Mouse (Mus musculus): ENCODE results near the gene Mical2. TPM values are rescaled to one million over a fixed set of nuclear protein-coding genes. Genes with fewer than 3 reads are reported as not detected.

Gene Mical2
- total and polyA plus RNA-seq, 3 experiments, result not detected

- Histone ChIP-seq H3K9ac (ENCODE audit: insufficient read depth, low read depth) (no peak overlapping the region), H3K4me1 (ENCODE audit: control insufficient read depth in 1 of 2, insufficient read depth in 2 of 2) (no peaks in the 10 kb centered on the region), H3K27ac (ENCODE audit: insufficient read depth, low read depth) (no peak overlapping the region), H3K4me3 (replicated peaks in 1 of 3; ENCODE audit: low read depth in 2 of 3, low read length in 2 of 3, poor library complexity in 1 of 3) (no peak overlapping the region), H3K36me3 (replicated peaks in 1 of 2; ENCODE audit: control insufficient read depth in 1 of 2, insufficient read depth in 1 of 2, low read length in 1 of 2) (no peaks in the 10 kb centered on the region), H3K27me3 (replicated peaks) (peaks cover 16% of the 10 kb centered on the region), H3K9me3 (replicated peaks; ENCODE audit: low read length) (no peaks in the 10 kb centered on the region), H3K4me2 (ENCODE audit: insufficient read depth, low read depth, poor library complexity, severe bottlenecking) (no peak overlapping the region), H3K79me2 (replicated peaks; ENCODE audit: control insufficient read depth, extremely low read depth, insufficient read depth, poor library complexity, severe bottlenecking) (no peaks in the 10 kb centered on the region)
- in situ Hi-C loops (cut with MboI; ENCODE audit: low pct_ligation_motif_present, low pct_unique_long_range_greater_than_20kb, low sequenced_read_pairs) (loop anchor here (10.0 kb wide), 1 partner anchor 290 kb away; no protein-coding TSS in a partner anchor), dilution Hi-C loops (cut with MboI; ENCODE audit: extremely low pct_ligation_motif_present, extremely low pct_unique_long_range_greater_than_20kb, low sequenced_read_pairs) (no loop called here)
- no peak for DNase-seq (ENCODE audit: extremely low read depth)
- TF ChIP-seq MAX (IDR thresholded peaks at IDR 0.05; ENCODE audit: low read length) (no peak), EP300 (IDR thresholded peaks at IDR 0.05; ENCODE audit: low read length) (no peak), JUN (IDR thresholded peaks at IDR 0.05; ENCODE audit: insufficient read depth, low read depth, low read length) (no peak), ZNF384 (IDR thresholded peaks at IDR 0.05; ENCODE audit: low read depth, low read length) (no peak), ZC3H11A (IDR thresholded peaks at IDR 0.05; ENCODE audit: low read depth, low read length) (no peak), USF2 (conservative IDR thresholded peaks at IDR 0.05; ENCODE audit: low read depth, low read length) (no peak), MYC (IDR thresholded peaks at IDR 0.05; ENCODE audit: low read depth, low read length) (no peak), NRF1 (IDR thresholded peaks at IDR 0.05; ENCODE audit: low read depth, low read length) (no peak), HCFC1 (IDR thresholded peaks at IDR 0.05; ENCODE audit: low read depth, low read length) (no peak), TBP (conservative IDR thresholded peaks at IDR 0.05; ENCODE audit: low read depth, low read length) (no peak), CHD2 (IDR thresholded peaks at IDR 0.05; ENCODE audit: low read length) (no peak), POLR2AphosphoS2 (IDR thresholded peaks at IDR 0.05; ENCODE audit: low read depth, low read length) (no peak), ZMIZ1 (IDR thresholded peaks at IDR 0.05; ENCODE audit: low read depth, low read length) (no peak)
Measured at GRCm38 (mm10) chr7:112375062-112375461, 149.4 kb downstream of the Mical2 start.

- Histone ChIP-seq H3K79me2 (replicated peaks; ENCODE audit: control insufficient read depth, extremely low read depth, insufficient read depth, poor library complexity, severe bottlenecking) (no peaks in the 10 kb centered on the region), H3K36me3 (replicated peaks in 1 of 2; ENCODE audit: control insufficient read depth in 1 of 2, insufficient read depth in 1 of 2, low read length in 1 of 2) (no peaks in the 10 kb centered on the region), H3K4me3 (replicated peaks in 1 of 3; ENCODE audit: low read depth in 2 of 3, low read length in 2 of 3, poor library complexity in 1 of 3) (no peak overlapping the region), H3K27ac (ENCODE audit: insufficient read depth, low read depth) (no peak overlapping the region), H3K9ac (ENCODE audit: insufficient read depth, low read depth) (no peak overlapping the region), H3K27me3 (replicated peaks) (peaks cover 17% of the 10 kb centered on the region), H3K9me3 (replicated peaks; ENCODE audit: low read length) (no peaks in the 10 kb centered on the region), H3K4me2 (ENCODE audit: insufficient read depth, low read depth, poor library complexity, severe bottlenecking) (no peak overlapping the region), H3K4me1 (ENCODE audit: control insufficient read depth in 1 of 2, insufficient read depth in 2 of 2) (no peaks in the 10 kb centered on the region)
- in situ Hi-C loops (cut with MboI; ENCODE audit: low pct_ligation_motif_present, low pct_unique_long_range_greater_than_20kb, low sequenced_read_pairs) (loop anchor here (10.0 kb wide), 1 partner anchor 291 kb away; no protein-coding TSS in a partner anchor), dilution Hi-C loops (cut with MboI; ENCODE audit: extremely low pct_ligation_motif_present, extremely low pct_unique_long_range_greater_than_20kb, low sequenced_read_pairs) (no loop called here)
- DNase-seq (ENCODE audit: extremely low read depth), result no peak
- TF ChIP-seq TCF12 (IDR thresholded peaks at IDR 0.05; ENCODE audit: low read depth, low read length) (no peak), GABPA (IDR thresholded peaks at IDR 0.05; ENCODE audit: insufficient replicate concordance, low read depth, low read length) (no peak), SMC3 (IDR thresholded peaks at IDR 0.05; ENCODE audit: low read depth, low read length) (no peak), HCFC1 (IDR thresholded peaks at IDR 0.05; ENCODE audit: low read depth, low read length) (no peak), ZKSCAN1 (IDR thresholded peaks at IDR 0.05; ENCODE audit: borderline replicate concordance, low read depth, low read length) (no peak), ETS1 (conservative IDR thresholded peaks at IDR 0.05; ENCODE audit: low read depth, low read length) (no peak), IRF4 (IDR thresholded peaks at IDR 0.05; ENCODE audit: low read depth, low read length) (no peak), JUND (conservative IDR thresholded peaks at IDR 0.05; ENCODE audit: low read depth, low read length) (no peak), BHLHE40 (IDR thresholded peaks at IDR 0.05; ENCODE audit: low read depth, low read length) (no peak), NRF1 (IDR thresholded peaks at IDR 0.05; ENCODE audit: low read depth, low read length) (no peak), MAX (IDR thresholded peaks at IDR 0.05; ENCODE audit: low read length) (no peak), CHD2 (IDR thresholded peaks at IDR 0.05; ENCODE audit: low read length) (no peak), ZC3H11A (IDR thresholded peaks at IDR 0.05; ENCODE audit: low read depth, low read length) (no peak), MEF2A (IDR thresholded peaks at IDR 0.05; ENCODE audit: borderline replicate concordance, low read depth, low read length) (no peak), SIN3A (IDR thresholded peaks at IDR 0.05; ENCODE audit: low read length) (no peak), RCOR1 (conservative IDR thresholded peaks at IDR 0.05; ENCODE audit: low read depth, low read length) (no peak), JUN (IDR thresholded peaks at IDR 0.05; ENCODE audit: insufficient read depth, low read depth, low read length) (no peak), PAX5 (IDR thresholded peaks at IDR 0.05; ENCODE audit: low read length) (no peak), MYC (IDR thresholded peaks at IDR 0.05; ENCODE audit: low read depth, low read length) (no peak)
Measured at GRCm38 (mm10) chr7:112375900-112376299, 150.2 kb downstream of the Mical2 start.

Data from CH12.LX (cell line).